Mouse (Mus musculus): ENCODE measurements at regions not wholly inside any gene's neighbourhood (a gene's known extent, or its start where the extent isn't known, plus 50 kb on each side); places are given as distances from the start of the nearest gene placed in this dataset.

GRCm38 (mm10) chr16:18723186-18723843, 53.3 kb upstream of the Cldn5 start:
- WGBS, result 74% methylated on average over 3 of the region's 3 CpGs
- Histone ChIP-seq H3K27me3 (ENCODE audit: control insufficient read depth, insufficient read depth, low read length) (no peaks in the 10 kb centered on the region), H3K27ac (ENCODE audit: insufficient read depth, low read depth, low read length) (no peak overlapping the region), H3K4me3 (ENCODE audit: low read depth, low read length) (no peak overlapping the region), H3K36me3 (ENCODE audit: control insufficient read depth, insufficient read depth, low read length) (no peaks in the 10 kb centered on the region), H3K4me1 (ENCODE audit: control insufficient read depth, insufficient read depth, insufficient read length, low read length) (no peaks in the 10 kb centered on the region)
- TF ChIP-seq CTCF (IDR thresholded peaks at IDR 0.05; ENCODE audit: extremely low read depth, insufficient read length, insufficient replicate concordance, low read depth, low read length) (no peak), POLR2A (IDR thresholded peaks at IDR 0.05; ENCODE audit: low read depth, low read length) (no peak)

- no peaks in the 10 kb centered on the region for H3K4me1 ChIP-seq (ENCODE audit: control insufficient read depth, insufficient read depth, insufficient read length, low read length)
- 22% methylated on average over 3 of the region's 3 CpGs for WGBS
- no peak for TF ChIP-seq POLR2A (IDR thresholded peaks at IDR 0.05; ENCODE audit: low read depth, low read length)
- TF ChIP-seq CTCF (IDR thresholded peaks at IDR 0.05; ENCODE audit: extremely low read depth, insufficient read length, insufficient replicate concordance, low read depth, low read length), result no peak
- H3K4me3 ChIP-seq (ENCODE audit: low read depth, low read length), result no peak overlapping the region
- no peaks in the 10 kb centered on the region for H3K27me3 ChIP-seq (ENCODE audit: control insufficient read depth, insufficient read depth, low read length)
- H3K36me3 ChIP-seq (ENCODE audit: control insufficient read depth, insufficient read depth, low read length), result no peaks in the 10 kb centered on the region
- no peak overlapping the region for H3K27ac ChIP-seq (ENCODE audit: insufficient read depth, low read depth, low read length)
Observed at GRCm38 (mm10) chr16:18723874-18724273, 52.8 kb upstream of the Cldn5 start.

- 49% methylated on average over 6 of the region's 6 CpGs for WGBS
- 0 out of 2 replicates have a peak, but pooled peaks cover 2% of the 10 kb centered on the region for H3K4me1 ChIP-seq (ENCODE audit: control insufficient read depth, insufficient read depth, insufficient read length, low read length)
- TF ChIP-seq CTCF (IDR thresholded peaks at IDR 0.05; ENCODE audit: extremely low read depth, insufficient read length, insufficient replicate concordance, low read depth, low read length), result no peak
- no peak for TF ChIP-seq POLR2A (IDR thresholded peaks at IDR 0.05; ENCODE audit: low read depth, low read length)
- H3K27ac ChIP-seq (ENCODE audit: insufficient read depth, low read depth, low read length), result no peak overlapping the region
- no peaks in the 10 kb centered on the region for H3K27me3 ChIP-seq (ENCODE audit: control insufficient read depth, insufficient read depth, low read length)
- no peaks in the 10 kb centered on the region for H3K36me3 ChIP-seq (ENCODE audit: control insufficient read depth, insufficient read depth, low read length)
- H3K4me3 ChIP-seq (ENCODE audit: low read depth, low read length), result no peak overlapping the region
Observed at GRCm38 (mm10) chr16:18724706-18725105, 51.9 kb upstream of the Cldn5 start.
